Mouse (Mus musculus): Measurements from ENCODE around the gene Smad9. TPM values are rescaled to one million over a fixed set of nuclear protein-coding genes. Genes with fewer than 3 reads are reported as not detected.

The Smad9 gene
- polyA plus RNA-seq, 2 experiments: 0.07 TPM; not detected in 1

GRCm38 (mm10) chr3:54718947-54719346, 36.4 kb upstream of the Smad9 start:
- H3K9ac ChIP-seq (replicated peaks): no peak overlapping the region
- H3K36me3 ChIP-seq (replicated peaks; ENCODE audit: control insufficient read depth, insufficient read depth, low read depth): peaks cover 23% of the 10 kb centered on the region
- WGBS (ENCODE audit: insufficient replicate concordance): 51% methylated on average over 3 of the region's 3 CpGs
- H3K4me3 ChIP-seq (ENCODE audit: insufficient read depth in 1 of 2, low read depth in 2 of 2, low read length in 2 of 2): no peak overlapping the region
- no peak for DNase-seq (ENCODE audit: low read depth in 3 of 3, low spot score in 3 of 3)
- TF ChIP-seq CTCF (IDR thresholded peaks at IDR 0.05; ENCODE audit: low read depth) (no peak), EP300 (IDR thresholded peaks at IDR 0.05; ENCODE audit: low read depth) (no peak)
- ATAC-seq (ENCODE audit: insufficient read depth): no peak
- no peak overlapping the region for H3K4me2 ChIP-seq (ENCODE audit: low read depth)
- H3K9me3 ChIP-seq (ENCODE audit: control insufficient read depth, low read length): no peaks in the 10 kb centered on the region
- no peak overlapping the region for H3K27ac ChIP-seq
- H3K27me3 ChIP-seq (ENCODE audit: control insufficient read depth, insufficient read depth, low read length): no peaks in the 10 kb centered on the region
- peaks cover 0 to 4% of the 10 kb centered on the region in 2 experiments; a peak in 1 of 4 replicates for H3K4me1 ChIP-seq (replicated peaks; ENCODE audit: control insufficient read depth in 2 of 2, insufficient read depth in 2 of 2, low read length in 1 of 2)

GRCm38 (mm10) chr3:54723741-54724500, 31.5 kb upstream of the Smad9 start:
- Histone ChIP-seq H3K27ac (no peak overlapping the region), H3K9ac (replicated peaks) (no peak overlapping the region), H3K27me3 (ENCODE audit: control insufficient read depth, insufficient read depth, low read length) (no peaks in the 10 kb centered on the region), H3K4me2 (ENCODE audit: low read depth) (no peak overlapping the region), H3K9me3 (ENCODE audit: control insufficient read depth, low read length) (no peaks in the 10 kb centered on the region), H3K4me3 (ENCODE audit: insufficient read depth in 1 of 2, low read depth in 2 of 2, low read length in 2 of 2) (no peak overlapping the region), H3K4me1 (replicated peaks; ENCODE audit: control insufficient read depth in 2 of 2, insufficient read depth in 2 of 2, low read length in 1 of 2) (peaks cover 0 to 4% of the 10 kb centered on the region in 2 experiments; a peak in 1 of 4 replicates), H3K36me3 (replicated peaks; ENCODE audit: control insufficient read depth, insufficient read depth, low read depth) (peaks cover 20% of the 10 kb centered on the region)
- WGBS (ENCODE audit: insufficient replicate concordance): 50% methylated on average over 10 of the region's 10 CpGs
- no peak; the same call in 1 of the 2 replicates for ATAC-seq (ENCODE audit: insufficient read depth)
- TF ChIP-seq EP300 (IDR thresholded peaks at IDR 0.05; ENCODE audit: low read depth) (no peak), CTCF (IDR thresholded peaks at IDR 0.05; ENCODE audit: low read depth) (no peak)
- no peak for DNase-seq (ENCODE audit: low read depth in 3 of 3, low spot score in 3 of 3)

GRCm38 (mm10) chr3:54725344-54725743, 30.0 kb upstream of the Smad9 start:
- Histone ChIP-seq H3K9ac (replicated peaks) (no peak overlapping the region), H3K36me3 (replicated peaks; ENCODE audit: control insufficient read depth, insufficient read depth, low read depth) (peaks cover 33% of the 10 kb centered on the region), H3K27me3 (ENCODE audit: control insufficient read depth, insufficient read depth, low read length) (no peaks in the 10 kb centered on the region), H3K27ac (no peak overlapping the region), H3K9me3 (ENCODE audit: control insufficient read depth, low read length) (no peaks in the 10 kb centered on the region), H3K4me2 (ENCODE audit: low read depth) (no peak overlapping the region), H3K4me1 (replicated peaks; ENCODE audit: control insufficient read depth in 2 of 2, insufficient read depth in 2 of 2, low read length in 1 of 2) (peaks cover 0 to 4% of the 10 kb centered on the region in 2 experiments; a peak in 1 of 4 replicates), H3K4me3 (ENCODE audit: insufficient read depth in 1 of 2, low read depth in 2 of 2, low read length in 2 of 2) (no peak overlapping the region)
- WGBS (ENCODE audit: insufficient replicate concordance): 55% methylated on average over 2 of the region's 2 CpGs
- TF ChIP-seq CTCF (IDR thresholded peaks at IDR 0.05; ENCODE audit: low read depth) (no peak), EP300 (IDR thresholded peaks at IDR 0.05; ENCODE audit: low read depth) (no peak)
- DNase-seq (ENCODE audit: low read depth in 3 of 3, low spot score in 3 of 3) (no peak), ATAC-seq (ENCODE audit: insufficient read depth) (no peak)

- Histone ChIP-seq H3K27ac (no peak overlapping the region), H3K27me3 (ENCODE audit: control insufficient read depth, insufficient read depth, low read length) (no peaks in the 10 kb centered on the region), H3K9ac (replicated peaks) (no peak overlapping the region), H3K4me2 (ENCODE audit: low read depth) (no peak overlapping the region), H3K36me3 (replicated peaks; ENCODE audit: control insufficient read depth, insufficient read depth, low read depth) (peaks cover 50% of the 10 kb centered on the region), H3K4me1 (replicated peaks; ENCODE audit: control insufficient read depth in 2 of 2, insufficient read depth in 2 of 2, low read length in 1 of 2) (peaks cover 0 to 5% of the 10 kb centered on the region in 2 experiments; a peak in 3 of 4 replicates), H3K4me3 (ENCODE audit: insufficient read depth in 1 of 2, low read depth in 2 of 2, low read length in 2 of 2) (no peak overlapping the region), H3K9me3 (ENCODE audit: control insufficient read depth, low read length) (no peaks in the 10 kb centered on the region)
- WGBS (ENCODE audit: insufficient replicate concordance): 87% methylated on average over 2 of the region's 2 CpGs
- ATAC-seq (ENCODE audit: insufficient read depth) (no peak), DNase-seq (ENCODE audit: low read depth in 3 of 3, low spot score in 3 of 3) (no peak)
- no peak for TF ChIP-seq EP300 (IDR thresholded peaks at IDR 0.05; ENCODE audit: low read depth)
- no peak for TF ChIP-seq CTCF (IDR thresholded peaks at IDR 0.05; ENCODE audit: low read depth)
Observed at GRCm38 (mm10) chr3:54727588-54727987, 27.8 kb upstream of the Smad9 start.

- DNase-seq (ENCODE audit: low read depth in 3 of 3, low spot score in 3 of 3): no peak
- ATAC-seq (ENCODE audit: insufficient read depth): no peak
- H3K4me2 ChIP-seq (ENCODE audit: low read depth): no peak overlapping the region
- no peak overlapping the region for H3K4me3 ChIP-seq (ENCODE audit: insufficient read depth in 1 of 2, low read depth in 2 of 2, low read length in 2 of 2)
- H3K36me3 ChIP-seq (replicated peaks; ENCODE audit: control insufficient read depth, insufficient read depth, low read depth): peaks cover 52% of the 10 kb centered on the region
- 86% methylated on average over 6 of the region's 6 CpGs for WGBS (ENCODE audit: insufficient replicate concordance)
- H3K27ac ChIP-seq: no peak overlapping the region
- no peaks in the 10 kb centered on the region for H3K27me3 ChIP-seq (ENCODE audit: control insufficient read depth, insufficient read depth, low read length)
- TF ChIP-seq CTCF (IDR thresholded peaks at IDR 0.05; ENCODE audit: low read depth) (no peak), EP300 (IDR thresholded peaks at IDR 0.05; ENCODE audit: low read depth) (no peak)
- H3K4me1 ChIP-seq (replicated peaks; ENCODE audit: control insufficient read depth in 2 of 2, insufficient read depth in 2 of 2, low read length in 1 of 2): peaks cover 0 to 10% of the 10 kb centered on the region in 2 experiments; a peak in 3 of 4 replicates
- H3K9ac ChIP-seq (replicated peaks): no peak overlapping the region
- no peaks in the 10 kb centered on the region for H3K9me3 ChIP-seq (ENCODE audit: control insufficient read depth, low read length)
Observed at GRCm38 (mm10) chr3:54728100-54728499, 27.3 kb upstream of the Smad9 start.

All from liver, embryonic 14.5 days (tissue).